Mouse (Mus musculus) splenic B cell, adult 2 months (primary cell): ENCODE measurements around the gene Tjp1.

Source experiments
- DNase-seq: peaks from one replicate; pipeline ENCODE4 v3.0.0-alpha.2; 2011; ENCODE audit warnings: low read depth, low spot score
- H3K27me3 ChIP-seq: 2 replicates; pipeline ENCODE4 v1.6.1; 2012; ENCODE audit warnings: mild to moderate bottlenecking, low read length, moderate library complexity, mixed read lengths; ENCODE audit not compliant: control insufficient read depth, poor library complexity, insufficient read depth, severe bottlenecking
- H3K36me3 ChIP-seq: 2 replicates; pipeline ENCODE4 v1.6.1; 2012; ENCODE audit warnings: mild to moderate bottlenecking, low read length, moderate library complexity, mixed read lengths; ENCODE audit not compliant: control insufficient read depth, poor library complexity, insufficient read depth, severe bottlenecking

Tjp1 gene

GRCm38 (mm10) chr7:65377521-65377920 lies 150.1 kb downstream of the Tjp1 start:
- Histone ChIP-seq H3K27me3 (no peaks in the 10 kb centered on the region), H3K36me3 (no peaks in the 10 kb centered on the region)
- DNase-seq, result no peak

DNA sequence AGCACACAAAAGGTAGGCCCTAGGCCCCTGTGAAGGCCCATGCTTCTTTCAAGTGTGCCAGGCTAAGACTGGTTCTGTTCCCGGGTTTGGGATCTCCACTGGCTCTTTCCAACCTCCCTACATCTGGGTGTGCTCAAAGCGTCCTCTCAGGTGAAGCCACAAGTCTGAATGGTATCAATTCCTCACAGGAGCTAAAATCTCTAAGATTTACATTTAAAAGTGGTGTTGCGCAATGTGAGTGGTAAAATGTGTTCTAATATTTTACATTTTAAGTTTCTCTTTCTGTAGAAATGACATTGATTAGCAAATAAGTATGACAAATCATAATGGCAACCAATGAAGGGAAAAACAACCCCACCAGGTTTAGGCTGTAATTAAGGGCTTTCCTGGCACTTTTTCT lies 152.0 kb downstream of the Tjp1 start:
- H3K27me3 ChIP-seq, result peaks cover 2% of the 10 kb centered on the region; the same call in 1 of the 2 replicates
- DNase-seq, result no peak
- H3K36me3 ChIP-seq, result no peaks in the 10 kb centered on the region

DNA sequence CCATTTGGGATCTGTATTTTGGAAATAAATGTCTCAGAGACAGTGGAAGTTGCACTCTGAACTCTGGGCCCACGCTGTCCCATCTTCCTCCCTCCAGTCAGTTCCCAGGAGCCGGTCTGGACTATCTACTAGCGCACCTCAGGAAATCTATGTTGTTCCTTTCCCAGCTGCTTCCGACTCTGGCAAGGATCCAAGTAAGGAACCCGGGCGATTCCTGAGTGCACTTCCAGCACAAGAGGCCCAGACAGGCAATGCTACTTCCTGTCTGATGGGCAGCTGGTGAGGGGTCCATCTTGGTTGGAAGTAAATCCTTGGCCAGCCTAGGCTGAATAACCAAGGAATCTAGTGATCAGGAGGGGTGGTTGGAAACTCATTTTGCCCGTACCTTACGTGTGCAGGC lies 152.4 kb downstream of the Tjp1 start:
- DNase-seq, result no peak
- H3K36me3 ChIP-seq, result no peaks in the 10 kb centered on the region
- peaks cover 2% of the 10 kb centered on the region; the same call in 1 of the 2 replicates for H3K27me3 ChIP-seq

GRCm38 (mm10) chr7:65373336-65373735 lies 154.2 kb downstream of the Tjp1 start:
- peak; percentile 41 for DNase-seq
- peaks cover 2% of the 10 kb centered on the region; the same call in 1 of the 2 replicates for H3K27me3 ChIP-seq
- H3K36me3 ChIP-seq, result no peaks in the 10 kb centered on the region

DNA sequence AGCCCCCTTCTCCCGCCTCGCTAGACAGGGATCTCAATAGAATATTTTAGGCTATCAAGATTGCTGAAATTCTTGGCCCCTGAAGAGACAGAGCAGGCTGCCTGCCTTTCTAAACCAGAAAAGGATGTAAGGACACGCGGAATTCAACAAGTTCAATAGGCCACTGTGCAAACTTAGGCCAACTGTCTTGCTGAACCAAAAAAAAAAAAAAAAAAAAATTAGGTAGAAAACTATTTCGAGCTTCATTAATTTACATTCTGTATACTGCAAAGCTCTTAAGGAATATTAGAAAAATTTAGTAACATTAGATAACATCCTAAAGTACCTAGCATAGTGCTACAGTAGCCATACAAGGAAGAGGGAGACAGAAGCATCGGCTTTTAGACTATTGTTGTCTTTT lies 155.8 kb downstream of the Tjp1 start:
- H3K27me3 ChIP-seq, result peaks cover 2% of the 10 kb centered on the region; the same call in 1 of the 2 replicates
- no peak for DNase-seq
- H3K36me3 ChIP-seq, result no peaks in the 10 kb centered on the region

- H3K27me3 ChIP-seq, result peaks cover 2% of the 10 kb centered on the region; the same call in 1 of the 2 replicates
- DNase-seq, result peak; percentile 8
- no peaks in the 10 kb centered on the region for H3K36me3 ChIP-seq
Observed at GRCm38 (mm10) chr7:65370787-65371616, 156.6 kb downstream of the Tjp1 start.

DNA sequence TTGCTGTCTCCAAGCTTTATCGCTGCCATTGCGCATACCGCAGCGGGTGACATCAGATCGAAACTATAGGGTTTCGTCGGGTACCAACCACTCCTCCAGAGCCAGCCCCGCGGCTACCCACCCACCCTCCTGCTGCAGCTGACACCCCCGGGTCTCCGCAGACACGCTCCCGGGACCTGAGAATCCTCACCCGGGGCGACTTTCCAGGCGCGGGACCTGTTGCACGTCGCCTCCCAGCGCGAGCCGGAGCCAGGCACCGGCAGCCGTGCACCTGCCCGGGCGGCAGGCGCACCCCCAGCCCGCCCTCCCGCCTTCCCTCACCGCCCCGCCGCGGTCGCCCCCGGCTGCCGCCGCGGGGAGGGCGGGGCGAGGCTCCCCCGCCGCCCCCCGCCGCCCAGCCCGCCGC lies 157.2 kb downstream of the Tjp1 start:
- no peak for DNase-seq
- Histone ChIP-seq H3K27me3 (peaks cover 2% of the 10 kb centered on the region; the same call in 1 of the 2 replicates), H3K36me3 (no peaks in the 10 kb centered on the region)

DNA sequence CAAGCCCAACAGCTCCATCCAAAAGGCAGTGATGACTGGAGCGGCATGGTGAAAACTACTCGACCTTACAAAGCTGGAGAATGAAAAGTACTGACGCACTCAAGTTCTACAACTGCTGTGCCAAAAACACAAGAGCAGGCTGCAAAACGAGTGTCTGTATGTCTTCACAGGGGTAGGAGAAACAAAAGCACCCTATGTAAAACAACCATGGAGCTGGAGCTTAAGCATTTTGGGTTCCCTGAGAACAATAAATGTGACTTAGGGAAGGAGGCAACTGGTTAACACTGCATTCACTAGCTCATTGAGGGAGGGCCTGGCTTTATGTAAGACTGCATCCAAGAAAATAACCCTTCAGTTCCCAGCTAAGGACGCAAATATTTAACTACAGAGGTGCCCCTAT lies 158.5 kb downstream of the Tjp1 start:
- peaks cover 2% of the 10 kb centered on the region; the same call in 1 of the 2 replicates for H3K27me3 ChIP-seq
- H3K36me3 ChIP-seq, result no peaks in the 10 kb centered on the region
- no peak for DNase-seq

GRCm38 (mm10) chr7:65367386-65368245 lies 160.0 kb downstream of the Tjp1 start:
- peaks cover 2% of the 10 kb centered on the region; the same call in 1 of the 2 replicates for H3K27me3 ChIP-seq
- no peak for DNase-seq
- no peaks in the 10 kb centered on the region for H3K36me3 ChIP-seq

GRCm38 (mm10) chr7:65366153-65366552 lies 161.4 kb downstream of the Tjp1 start:
- DNase-seq, result no peak
- peaks cover 2% of the 10 kb centered on the region; the same call in 1 of the 2 replicates for H3K27me3 ChIP-seq
- no peaks in the 10 kb centered on the region for H3K36me3 ChIP-seq

GRCm38 (mm10) chr7:65365560-65365959 lies 162.0 kb downstream of the Tjp1 start:
- Histone ChIP-seq H3K27me3 (no peaks in the 10 kb centered on the region), H3K36me3 (no peaks in the 10 kb centered on the region)
- no peak for DNase-seq

DNA sequence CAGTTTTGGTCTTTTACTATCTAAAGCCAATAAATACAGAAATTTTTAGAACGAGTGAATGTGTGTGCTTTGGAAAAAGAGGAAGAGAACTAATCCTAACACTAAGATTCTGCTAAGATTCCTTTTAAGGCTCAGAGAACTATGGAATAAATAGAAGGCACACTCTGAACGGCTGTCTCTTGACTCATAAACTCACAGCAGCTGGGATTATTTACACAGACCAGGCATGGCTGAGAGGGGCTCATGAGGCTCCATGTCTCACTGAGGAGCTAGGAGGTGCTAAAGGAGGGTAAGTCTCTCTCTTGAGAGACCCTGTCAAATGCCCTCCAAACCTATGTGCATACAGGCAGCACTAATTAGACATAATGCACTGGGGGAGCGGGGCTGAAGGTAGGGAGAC lies 167.3 kb downstream of the Tjp1 start:
- DNase-seq, result no peak
- H3K36me3 ChIP-seq, result no peaks in the 10 kb centered on the region
- no peaks in the 10 kb centered on the region for H3K27me3 ChIP-seq

DNA sequence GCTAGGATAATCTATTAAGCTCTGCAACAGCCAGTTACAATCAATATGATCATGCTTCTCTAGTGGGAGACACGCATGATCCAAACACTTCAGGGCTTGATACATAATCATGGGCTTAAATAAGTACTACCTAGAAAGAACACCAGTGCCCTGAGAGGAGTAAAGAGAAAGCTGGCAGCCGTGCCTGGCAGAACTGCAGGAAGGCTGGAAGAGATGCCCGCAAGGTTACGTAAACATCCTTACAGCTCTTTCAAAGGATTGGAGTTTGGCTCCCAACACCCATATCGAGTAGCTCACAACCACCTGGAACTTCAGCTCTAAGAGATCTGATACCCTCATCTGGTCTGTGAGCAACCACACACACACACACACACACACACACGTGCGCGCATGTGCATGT lies 167.8 kb downstream of the Tjp1 start:
- H3K27me3 ChIP-seq, result no peaks in the 10 kb centered on the region
- no peaks in the 10 kb centered on the region for H3K36me3 ChIP-seq
- no peak for DNase-seq

GRCm38 (mm10) chr7:65357538-65357937 lies 170.0 kb downstream of the Tjp1 start:
- no peak for DNase-seq
- Histone ChIP-seq H3K36me3 (no peaks in the 10 kb centered on the region), H3K27me3 (no peaks in the 10 kb centered on the region)

DNA sequence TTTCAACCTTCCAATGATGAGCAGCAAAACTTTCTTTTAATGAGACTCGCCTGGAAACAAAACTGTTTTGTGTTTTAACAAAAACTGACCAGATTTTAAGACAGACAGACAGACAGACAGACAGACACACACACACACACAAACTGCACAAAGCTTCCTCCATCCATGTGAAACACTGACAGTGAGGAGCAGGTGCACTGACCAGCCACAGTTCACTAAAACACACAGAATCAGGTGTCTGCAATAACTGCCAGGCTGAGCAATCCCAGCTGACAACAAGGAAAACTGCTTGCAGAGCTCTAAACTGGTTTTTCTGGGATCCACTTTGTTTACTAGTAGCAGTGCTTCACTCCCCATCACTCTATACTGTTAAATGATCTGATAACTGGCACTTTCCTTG lies 171.4 kb downstream of the Tjp1 start:
- no peaks in the 10 kb centered on the region for H3K27me3 ChIP-seq
- no peak for DNase-seq
- H3K36me3 ChIP-seq, result no peaks in the 10 kb centered on the region
